Mouse (Mus musculus) adrenal gland, adult 18-20 months (tissue): ENCODE data around the gene Proser3. TPM values are rescaled to one million over a fixed set of nuclear protein-coding genes. Genes with fewer than 3 reads are reported as not detected.
A peak's percentile ranks its signal among the peaks of the same experiment; 100 is the strongest.
"Not testable (repeated sequence)": the region's sequence is repeated elsewhere in the genome, so short reads cannot be mapped to it uniquely, and the experiment has no call there.

ENCODE experiments used
- DNase-seq, 2 experiments: peaks; one replicate each; pipeline ENCODE4 v3.0.0; 2021 to 2022; ENCODE audit warnings: low spot score in 2 of 2
- total RNA-seq, 2 experiments: library from RNA; stranded (reverse); gene quantifications; 1 replicate in 1 of 2; 2 replicates in 1 of 2; pipeline ENCODE4 v1.2.3; 2021

The Proser3 gene
- total RNA-seq, 2 experiments from 2014 or later = 6.5 to 6.9 TPM

GRCm38 (mm10) chr7:30550603-30551002 is 1.5 kb downstream of the Proser3 start:
- DNase-seq = no peak

GRCm38 (mm10) chr7:30549880-30550279 is 2.2 kb downstream of the Proser3 start:
- no peak for DNase-seq

- no peak for DNase-seq
Measured at GRCm38 (mm10) chr7:30544327-30544726, 7.8 kb downstream of the Proser3 start.

- no peak for DNase-seq
Measured at GRCm38 (mm10) chr7:30540572-30540971, 11.5 kb downstream of the Proser3 start.

- peak; percentile 90 to 94 for DNase-seq
Measured at GRCm38 (mm10) chr7:30534633-30535577, 17.2 kb downstream of the Proser3 start, which contains the start of gene Arhgap33. TSS of gene Arhgap33 (minus strand) at chr7:30535060.

- DNase-seq = no peak
Measured at GRCm38 (mm10) chr7:30533941-30534632, 18.0 kb downstream of the Proser3 start.

GRCm38 (mm10) chr7:30532931-30533330 is 19.2 kb downstream of the Proser3 start:
- DNase-seq = no peak

GRCm38 (mm10) chr7:30531291-30531815 is 20.7 kb downstream of the Proser3 start:
- no peak for DNase-seq

- DNase-seq = no peak
Measured at GRCm38 (mm10) chr7:30526981-30527380, 25.1 kb downstream of the Proser3 start.

GRCm38 (mm10) chr7:30526399-30526798 is 25.7 kb downstream of the Proser3 start:
- no peak for DNase-seq

- no peak for DNase-seq
Measured at GRCm38 (mm10) chr7:30525954-30526353, 26.1 kb downstream of the Proser3 start.

- no peak for DNase-seq
Measured at GRCm38 (mm10) chr7:30524487-30524886, 27.6 kb downstream of the Proser3 start.

- DNase-seq = no peak
Measured at GRCm38 (mm10) chr7:30522871-30523270, 29.2 kb downstream of the Proser3 start.

- DNase-seq = no peak
Measured at GRCm38 (mm10) chr7:30520856-30521255, 31.2 kb downstream of the Proser3 start.

- DNase-seq = no peak
Measured at GRCm38 (mm10) chr7:30520396-30520795, 31.7 kb downstream of the Proser3 start.

- DNase-seq = no peak
Measured at GRCm38 (mm10) chr7:30518325-30518724, 33.8 kb downstream of the Proser3 start.

- DNase-seq = no peak
Measured at GRCm38 (mm10) chr7:30515003-30515760, 36.9 kb downstream of the Proser3 start.

GRCm38 (mm10) chr7:30508061-30508460 is 44.0 kb downstream of the Proser3 start:
- no peak for DNase-seq

- DNase-seq = not testable (repeated sequence)
Measured at GRCm38 (mm10) chr7:30501159-30501558, 50.9 kb downstream of the Proser3 start.

GRCm38 (mm10) chr7:30495506-30496042 is 56.5 kb downstream of the Proser3 start:
- DNase-seq = not testable (repeated sequence)
